Mouse (Mus musculus) forebrain, embryonic 12.5 days (tissue): ENCODE data around the gene Surf2. TPM values are rescaled to one million over a fixed set of nuclear protein-coding genes. Genes with fewer than 3 reads are reported as not detected.
"Not testable (repeated sequence)": the region's sequence is repeated elsewhere in the genome, so short reads cannot be mapped to it uniquely, and the experiment has no call there.

Source experiments
- ATAC-seq: fragments of 200-750 bp; cut with Nextera tagmentation; 2 replicates; pipeline ENCODE4 v1.8.0; 2017; ENCODE audit warnings: moderate TSS enrichment; ENCODE audit not compliant: low FRiP score
- H3K27ac ChIP-seq: fragments of 300-500 bp; sonication (generic); 2 replicates; pipeline ENCODE4 v1.5.1; 2016; ENCODE audit warnings: mild to moderate bottlenecking
- H3K27me3 ChIP-seq: fragments of 300-500 bp; sonication (generic); 2 replicates; pipeline ENCODE4 v1.6.1; 2016; ENCODE audit warnings: mild to moderate bottlenecking
- H3K36me3 ChIP-seq: fragments of 300-500 bp; sonication (generic); replicated peaks from 2 replicates; pipeline ENCODE4 v1.6.1; 2016; ENCODE audit warnings: mild to moderate bottlenecking
- H3K4me1 ChIP-seq: fragments of 300-500 bp; sonication (generic); 2 replicates; pipeline ENCODE4 v1.6.1; 2016
- H3K4me2 ChIP-seq: fragments of 300-500 bp; sonication (generic); 2 replicates; pipeline ENCODE4 v1.6.1; 2016; ENCODE audit warnings: mild to moderate bottlenecking, moderate library complexity
- H3K4me3 ChIP-seq: fragments of 300-500 bp; sonication (generic); replicated peaks from 2 replicates; pipeline ENCODE4 v1.5.1; 2016; ENCODE audit warnings: mild to moderate bottlenecking
- H3K9ac ChIP-seq: fragments of 300-500 bp; sonication (generic); 2 replicates; pipeline ENCODE4 v1.6.1; 2016; ENCODE audit warnings: mild to moderate bottlenecking
- H3K9me3 ChIP-seq: fragments of 300-500 bp; sonication (generic); 2 replicates; pipeline ENCODE4 v1.6.1; 2016
- WGBS: fragments of 180-500 bp; shearing (Covaris S2); methylation state at CpG from one replicate; pipeline ENCODE4 v1.1.7; 2016; 5-methylcytosine and 5-hydroxymethylcytosine counted together
- polyA plus RNA-seq: library from polyadenylated mRNA; unstranded; fragments of >200 nt; fragmentation: Nextera tagmentation; extraction: Ambion mirVana; gene quantifications from 2 replicates; pipeline ENCODE4 v1.2.1, GENCODE M21; 2016

Surf2 gene
- polyA plus RNA-seq = 49.6 and 50.9 TPM in 2 replicates

GRCm38 (mm10) chr2:26915927-26916728 lies at the start of gene Surf2, which contains the start of gene Surf1:
TSS of gene Surf2 (plus strand) at chr2:26916367.
TSS of gene Surf1 (minus strand) at chr2:26916530.
- H3K36me3 ChIP-seq = peaks cover 65% of the 10 kb centered on the region
- WGBS = 3% methylated on average over 47 of the region's 47 CpGs
- peak within 1 kb of the TSS; percentile 95 for H3K4me2 ChIP-seq
- no peaks in the 10 kb centered on the region for H3K27me3 ChIP-seq
- no peaks in the 10 kb centered on the region for H3K9me3 ChIP-seq
- peak within 1 kb of the TSS; percentile 73 for H3K27ac ChIP-seq
- peak within 1 kb of the TSS; percentile 73 for H3K4me3 ChIP-seq
- peak within 1 kb of the TSS; percentile 74 for H3K9ac ChIP-seq
- peaks cover 46% of the 10 kb centered on the region for H3K4me1 ChIP-seq
- peak; percentile 79 for ATAC-seq

GRCm38 (mm10) chr2:26870666-26871065 lies 45.5 kb upstream of the Surf2 start:
- Histone ChIP-seq H3K9me3 (no peaks in the 10 kb centered on the region), H3K27me3 (peaks cover 4% of the 10 kb centered on the region; the same call in 1 of the 2 replicates), H3K4me3 (no peak overlapping the region), H3K4me2 (no peak overlapping the region), H3K27ac (no peak overlapping the region), H3K9ac (no peak overlapping the region), H3K36me3 (no peaks in the 10 kb centered on the region), H3K4me1 (no peaks in the 10 kb centered on the region)
- 72% methylated on average over 6 of the region's 6 CpGs for WGBS
- no peak for ATAC-seq

- H3K36me3 ChIP-seq = no peaks in the 10 kb centered on the region
- H3K4me1 ChIP-seq = no peaks in the 10 kb centered on the region
Measured at GRCm38 (mm10) chr2:26878571-26878970, 37.6 kb upstream of the Surf2 start.

GRCm38 (mm10) chr2:26885541-26885940 lies 30.6 kb upstream of the Surf2 start:
- H3K4me2 ChIP-seq, H3K4me3 ChIP-seq, H3K27ac ChIP-seq, H3K4me1 ChIP-seq, H3K27me3 ChIP-seq, ATAC-seq, H3K9ac ChIP-seq, H3K9me3 ChIP-seq: not testable (repeated sequence)
- peaks cover 21% of the 10 kb centered on the region for H3K36me3 ChIP-seq
- WGBS = 70% methylated on average over 2 of the region's 2 CpGs

More at GRCm38 (mm10) chr2:26878571-26878970, 37.6 kb upstream of the Surf2 start:
- ATAC-seq = no peak
- Histone ChIP-seq H3K9ac (no peak overlapping the region), H3K4me2 (no peak overlapping the region), H3K9me3 (no peaks in the 10 kb centered on the region), H3K27me3 (no peaks in the 10 kb centered on the region), H3K4me3 (no peak overlapping the region), H3K27ac (no peak overlapping the region)

- WGBS = 31% methylated on average over 3 of the region's 4 CpGs
- not testable (repeated sequence) for ATAC-seq
Measured at GRCm38 (mm10) chr2:26886170-26886569, 30.0 kb upstream of the Surf2 start.

GRCm38 (mm10) chr2:26895898-26896297 lies 20.3 kb upstream of the Surf2 start:
- no peak overlapping the region for H3K27ac ChIP-seq
- H3K4me3 ChIP-seq = no peak overlapping the region
- H3K36me3 ChIP-seq = peaks cover 94% of the 10 kb centered on the region
- H3K27me3 ChIP-seq = no peaks in the 10 kb centered on the region
- ATAC-seq = no peak
- H3K9me3 ChIP-seq = no peaks in the 10 kb centered on the region
- H3K4me1 ChIP-seq = no peaks in the 10 kb centered on the region
- no peak overlapping the region for H3K4me2 ChIP-seq
- 94% methylated on average over 4 of the region's 4 CpGs for whole genome bisulfite sequencing
- no peak overlapping the region for H3K9ac ChIP-seq

More at GRCm38 (mm10) chr2:26886170-26886569, 30.0 kb upstream of the Surf2 start:
- peaks cover 28% of the 10 kb centered on the region for H3K36me3 ChIP-seq
- not testable (repeated sequence) for H3K4me3 ChIP-seq, H3K4me2 ChIP-seq, H3K27ac ChIP-seq, H3K9me3 ChIP-seq, H3K4me1 ChIP-seq, H3K9ac ChIP-seq, H3K27me3 ChIP-seq

GRCm38 (mm10) chr2:26900731-26901130 lies 15.4 kb upstream of the Surf2 start:
- Histone ChIP-seq H3K27me3 (no peaks in the 10 kb centered on the region), H3K4me2 (no peak overlapping the region), H3K27ac (no peak overlapping the region), H3K4me1 (peaks cover 21% of the 10 kb centered on the region), H3K36me3 (peaks cover 63% of the 10 kb centered on the region), H3K9me3 (no peaks in the 10 kb centered on the region), H3K4me3 (no peak overlapping the region), H3K9ac (no peak overlapping the region)
- ATAC-seq = no peak
- WGBS = 68% methylated on average over 1 of the region's 1 CpGs

GRCm38 (mm10) chr2:26901834-26902400 lies 14.2 kb upstream of the Surf2 start:
- H3K4me3 ChIP-seq = peak overlapping the region; percentile 79
- peaks cover 21% of the 10 kb centered on the region for H3K4me1 ChIP-seq
- no peaks in the 10 kb centered on the region for H3K27me3 ChIP-seq
- H3K9ac ChIP-seq = peak overlapping the region; percentile 82
- no peaks in the 10 kb centered on the region for H3K9me3 ChIP-seq
- H3K36me3 ChIP-seq = peaks cover 63% of the 10 kb centered on the region
- ATAC-seq = no peak
- WGBS = 17% methylated on average over 7 of the region's 7 CpGs
- peak overlapping the region; percentile 81 for H3K4me2 ChIP-seq
- no peak overlapping the region for H3K27ac ChIP-seq

- peak within 1 kb of the TSS; percentile 79 for H3K4me3 ChIP-seq
- H3K36me3 ChIP-seq = peaks cover 63% of the 10 kb centered on the region
- H3K27ac ChIP-seq = peak within 1 kb of the TSS; percentile 92
- peak within 1 kb of the TSS; percentile 81 for H3K4me2 ChIP-seq
- no peaks in the 10 kb centered on the region for H3K9me3 ChIP-seq
- peak within 1 kb of the TSS; percentile 82 for H3K9ac ChIP-seq
- under 1% methylated on average over 41 of the region's 41 CpGs for WGBS
- peak; percentile 97 for ATAC-seq
- H3K4me1 ChIP-seq = peaks cover 24% of the 10 kb centered on the region
- no peaks in the 10 kb centered on the region for H3K27me3 ChIP-seq
Measured at GRCm38 (mm10) chr2:26902467-26903220, 13.5 kb upstream of the Surf2 start, which contains the start of gene Surf6. TSS of gene Surf6 (minus strand) at chr2:26902879.

- WGBS = 11% methylated on average over 7 of the region's 7 CpGs
- H3K27me3 ChIP-seq = no peaks in the 10 kb centered on the region
- peak overlapping the region; percentile 79 for H3K4me3 ChIP-seq
- peak overlapping the region; percentile 81 for H3K4me2 ChIP-seq
- peak overlapping the region; percentile 92 for H3K27ac ChIP-seq
- peaks cover 63% of the 10 kb centered on the region for H3K36me3 ChIP-seq
- no peak for ATAC-seq
- H3K4me1 ChIP-seq = peaks cover 26% of the 10 kb centered on the region
- peak overlapping the region; percentile 73 for H3K9ac ChIP-seq
- H3K9me3 ChIP-seq = no peaks in the 10 kb centered on the region
Measured at GRCm38 (mm10) chr2:26903311-26903710, 12.9 kb upstream of the Surf2 start.

GRCm38 (mm10) chr2:26905936-26906335 lies 10.2 kb upstream of the Surf2 start:
- Histone ChIP-seq H3K9me3 (no peaks in the 10 kb centered on the region), H3K4me1 (peaks cover 42% of the 10 kb centered on the region), H3K4me3 (no peak overlapping the region), H3K27me3 (no peaks in the 10 kb centered on the region), H3K27ac (no peak overlapping the region), H3K9ac (no peak overlapping the region), H3K36me3 (peaks cover 45% of the 10 kb centered on the region), H3K4me2 (no peak overlapping the region)
- no peak for ATAC-seq
- WGBS = 100% methylated on average over 2 of the region's 2 CpGs

GRCm38 (mm10) chr2:26906431-26906830 lies 9.7 kb upstream of the Surf2 start:
- no peak overlapping the region for H3K9ac ChIP-seq
- no peak overlapping the region for H3K4me2 ChIP-seq
- no peak for ATAC-seq
- no peaks in the 10 kb centered on the region for H3K27me3 ChIP-seq
- no peaks in the 10 kb centered on the region for H3K9me3 ChIP-seq
- peaks cover 47% of the 10 kb centered on the region for H3K36me3 ChIP-seq
- no peak overlapping the region for H3K4me3 ChIP-seq
- peaks cover 39% of the 10 kb centered on the region for H3K4me1 ChIP-seq
- no peak overlapping the region for H3K27ac ChIP-seq
- WGBS = 92% methylated on average over 3 of the region's 3 CpGs
